Mouse (Mus musculus) kidney, postnatal 10 days (tissue): ENCODE results near the gene Ttc8.
"Not testable (repeated sequence)": the region's sequence is repeated elsewhere in the genome, so short reads cannot be mapped to it uniquely, and the experiment has no call there.

ENCODE experiments used
- DNase-seq: peaks from one replicate; pipeline ENCODE4 v3.0.0; 2021; ENCODE audit warnings: mixed read lengths

Gene Ttc8

DNA sequence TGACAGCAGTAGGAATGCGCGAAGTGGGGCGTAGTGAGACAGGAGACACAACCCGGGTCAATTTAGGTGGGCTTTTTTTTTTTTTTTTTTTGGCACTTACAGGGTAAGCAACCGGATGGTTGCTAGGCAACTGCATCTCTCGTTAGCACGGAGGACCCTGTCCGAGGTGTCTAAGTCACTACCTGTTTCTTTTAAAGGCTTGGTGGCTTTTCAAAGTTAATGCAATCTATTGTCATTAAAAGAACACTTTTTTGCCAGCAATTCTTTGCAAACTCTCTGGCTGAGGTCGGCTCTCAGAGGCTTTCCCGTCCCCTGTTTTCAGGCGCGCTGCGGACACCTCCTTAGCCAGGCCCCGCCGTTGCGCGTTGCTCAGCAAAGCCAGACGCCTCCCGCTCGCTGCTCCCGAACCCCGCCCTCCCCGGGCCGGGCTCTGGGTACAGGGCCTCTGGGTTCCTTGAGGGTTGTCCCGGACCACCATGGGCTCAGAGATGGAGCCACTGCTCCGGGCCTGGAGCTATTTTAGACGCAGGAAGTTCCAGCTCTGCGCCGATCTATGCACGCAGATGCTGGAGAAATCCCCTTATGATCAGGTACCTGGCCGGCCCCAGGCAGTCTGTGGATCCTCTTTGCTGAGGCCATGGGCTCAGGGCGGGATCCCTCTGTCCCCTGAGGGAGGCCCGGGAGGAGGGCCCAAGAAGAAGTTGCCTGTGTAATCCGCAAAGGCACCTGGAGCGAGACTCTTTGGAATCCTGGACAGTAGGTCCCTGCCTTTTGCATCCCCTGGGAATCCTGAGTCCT lies at the start of gene Ttc8:
Gene Ttc8, plus strand, starts transcription at position 381 of the 798 bp plus-strand sequence.
- peak; percentile 92 for DNase-seq

DNA sequence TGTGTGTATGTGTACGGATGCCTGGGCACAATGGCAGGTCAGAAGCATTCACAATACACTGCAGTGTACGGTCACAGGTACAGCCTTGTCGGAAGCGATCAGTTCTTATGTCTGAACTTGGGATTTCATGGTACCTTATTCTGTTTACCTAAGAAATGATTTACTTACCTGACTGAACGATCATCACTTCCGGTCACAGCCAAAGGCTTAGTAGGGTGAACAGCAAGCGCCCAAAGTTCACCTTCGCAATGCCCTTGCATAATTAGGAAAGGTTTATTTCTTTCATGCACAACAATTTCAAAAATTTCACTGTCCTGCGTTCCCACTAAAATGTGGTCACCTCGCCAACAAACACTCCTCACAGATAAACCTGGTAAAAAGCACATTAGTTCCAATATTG lies 47.5 kb upstream of the Ttc8 start:
- DNase-seq, result no peak

DNA sequence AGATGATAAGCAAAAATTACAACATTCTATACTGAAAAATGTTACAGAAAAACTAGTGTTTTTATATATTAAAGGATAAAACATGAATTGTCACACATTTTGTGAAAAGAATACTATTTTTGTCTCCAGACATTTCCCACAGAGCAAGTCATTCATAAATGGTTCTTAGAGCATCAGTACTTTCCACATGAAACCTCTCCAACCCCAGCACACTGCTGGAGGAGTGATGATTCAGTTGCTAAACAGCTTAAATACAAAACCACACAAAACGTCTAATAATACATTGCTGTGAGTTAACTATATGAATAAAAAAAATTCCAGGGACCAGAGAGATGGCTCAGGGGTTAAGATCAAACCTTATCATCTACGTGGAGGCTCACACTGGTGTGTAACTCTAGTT lies 45.2 kb upstream of the Ttc8 start:
- no peak for DNase-seq

DNA sequence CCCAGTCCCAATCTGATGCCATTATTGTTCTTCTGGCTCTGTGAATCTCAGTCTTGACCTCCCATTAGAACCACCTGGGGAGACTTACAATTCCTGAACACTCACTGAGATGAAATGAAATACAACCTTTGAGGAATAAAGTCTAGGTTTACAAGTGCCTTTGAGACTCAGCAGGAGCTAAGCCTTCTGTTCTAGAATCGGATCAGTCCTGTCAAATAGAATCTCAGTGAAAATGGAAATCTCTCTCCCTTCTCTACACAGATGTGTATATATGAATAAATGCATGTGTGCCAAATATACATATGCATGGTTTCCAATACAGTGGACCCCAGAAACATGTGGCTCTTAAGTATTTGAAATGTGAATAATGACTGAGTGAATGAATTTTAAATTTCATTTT lies 41.7 kb upstream of the Ttc8 start:
- DNase-seq, result no peak

DNA sequence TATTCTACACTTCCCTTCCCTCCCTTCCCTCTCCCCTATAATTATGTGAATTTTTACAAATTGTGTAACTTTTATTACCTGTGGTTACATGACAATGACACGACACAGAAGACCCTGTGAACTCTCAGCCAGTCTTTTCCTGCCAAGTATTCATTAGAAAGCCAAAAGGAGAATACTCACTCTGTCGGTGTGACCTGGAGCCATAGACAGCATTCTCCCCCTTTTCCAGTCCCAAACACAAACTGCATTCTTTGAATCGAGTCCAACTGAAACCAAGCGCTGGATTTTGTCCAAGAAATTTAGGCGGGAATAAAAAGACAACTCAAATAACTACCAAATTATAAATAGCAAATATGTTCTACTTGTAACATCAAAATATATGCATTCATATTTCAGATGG lies 38.6 kb upstream of the Ttc8 start:
- no peak for DNase-seq

DNA sequence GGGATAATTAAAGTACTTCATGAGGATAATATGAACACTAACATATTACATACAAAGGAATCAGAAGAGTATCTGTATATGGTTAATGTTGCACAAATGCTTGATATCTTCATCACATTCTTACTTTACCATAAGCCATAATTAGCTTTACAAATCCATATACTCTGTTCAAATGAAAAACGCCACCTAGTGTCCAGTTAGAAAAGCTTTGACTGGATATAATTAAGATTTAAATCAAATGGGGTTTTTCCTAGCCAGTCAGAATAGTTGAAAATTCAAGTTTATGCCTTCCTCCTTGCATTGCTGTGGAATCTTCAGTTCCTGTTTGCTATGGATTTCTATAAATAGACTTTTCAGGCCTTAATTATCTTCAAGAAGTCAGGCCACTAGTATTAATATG lies 35.9 kb upstream of the Ttc8 start:
- DNase-seq, result no peak

DNA sequence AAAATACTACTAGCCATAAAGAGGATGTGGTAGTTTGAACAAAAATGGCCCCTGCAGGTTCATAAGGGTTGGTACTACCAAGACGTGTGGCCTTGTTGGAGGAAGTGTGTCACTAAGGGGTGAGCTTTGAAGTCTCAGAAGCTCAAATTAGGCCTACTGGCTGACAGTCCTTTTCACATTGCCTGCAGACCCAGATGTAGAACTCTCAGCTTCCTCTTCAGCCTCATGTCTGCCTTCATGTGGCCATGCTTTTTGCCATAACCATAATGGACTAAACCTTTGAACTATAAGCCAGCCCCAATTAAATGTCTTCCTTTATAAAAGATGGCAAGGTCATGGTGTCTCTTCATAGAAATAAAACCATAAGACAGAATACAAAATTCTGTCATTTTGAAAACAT lies 23.6 kb upstream of the Ttc8 start:
- DNase-seq, result no peak

DNA sequence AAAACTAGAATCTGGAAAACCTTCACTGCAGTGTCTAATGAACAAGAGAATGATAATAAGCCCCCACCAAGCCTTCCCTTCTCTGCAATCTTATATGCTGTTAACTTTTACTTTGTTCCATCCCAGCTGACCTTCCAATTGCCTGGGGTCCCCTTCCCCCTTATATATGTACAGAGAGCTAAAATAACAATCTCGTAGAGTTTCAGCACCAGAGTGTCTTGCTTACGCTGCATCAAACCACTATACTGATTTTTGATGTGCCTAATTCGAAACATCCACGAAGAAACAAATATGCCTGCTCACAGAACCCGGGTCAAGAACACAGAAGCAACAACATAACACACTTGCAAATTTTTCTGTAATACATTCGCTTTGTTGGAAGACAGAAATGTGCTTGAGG lies 20.7 kb upstream of the Ttc8 start:
- DNase-seq, result no peak

DNA sequence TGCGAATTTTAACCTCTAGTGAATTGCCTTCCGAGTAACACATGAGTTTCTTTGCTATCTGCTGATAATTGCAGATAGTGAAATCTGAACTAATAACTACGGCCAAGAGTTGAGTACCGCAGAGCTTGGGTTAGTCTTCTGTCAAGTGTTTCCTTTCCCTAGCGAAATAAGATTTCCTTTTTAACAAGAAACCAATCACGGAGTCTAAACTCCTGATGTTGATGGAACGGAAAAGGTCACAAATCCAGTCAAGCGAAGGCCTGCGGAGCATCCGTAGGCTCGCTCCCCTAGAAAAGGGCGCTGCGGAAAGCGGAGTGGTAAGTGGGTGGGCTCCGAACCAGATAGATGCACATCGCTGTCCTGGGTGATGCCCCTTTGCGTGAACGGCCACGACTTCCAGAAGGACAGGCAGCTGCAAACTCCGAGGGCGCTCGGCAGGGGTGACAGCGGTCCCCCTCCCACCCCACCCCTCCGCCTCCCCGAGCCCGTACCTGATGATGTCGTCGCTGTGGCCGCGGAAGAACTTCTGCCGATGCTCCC lies 20.0 kb upstream of the Ttc8 start:
- peak; percentile 21 for DNase-seq

DNA sequence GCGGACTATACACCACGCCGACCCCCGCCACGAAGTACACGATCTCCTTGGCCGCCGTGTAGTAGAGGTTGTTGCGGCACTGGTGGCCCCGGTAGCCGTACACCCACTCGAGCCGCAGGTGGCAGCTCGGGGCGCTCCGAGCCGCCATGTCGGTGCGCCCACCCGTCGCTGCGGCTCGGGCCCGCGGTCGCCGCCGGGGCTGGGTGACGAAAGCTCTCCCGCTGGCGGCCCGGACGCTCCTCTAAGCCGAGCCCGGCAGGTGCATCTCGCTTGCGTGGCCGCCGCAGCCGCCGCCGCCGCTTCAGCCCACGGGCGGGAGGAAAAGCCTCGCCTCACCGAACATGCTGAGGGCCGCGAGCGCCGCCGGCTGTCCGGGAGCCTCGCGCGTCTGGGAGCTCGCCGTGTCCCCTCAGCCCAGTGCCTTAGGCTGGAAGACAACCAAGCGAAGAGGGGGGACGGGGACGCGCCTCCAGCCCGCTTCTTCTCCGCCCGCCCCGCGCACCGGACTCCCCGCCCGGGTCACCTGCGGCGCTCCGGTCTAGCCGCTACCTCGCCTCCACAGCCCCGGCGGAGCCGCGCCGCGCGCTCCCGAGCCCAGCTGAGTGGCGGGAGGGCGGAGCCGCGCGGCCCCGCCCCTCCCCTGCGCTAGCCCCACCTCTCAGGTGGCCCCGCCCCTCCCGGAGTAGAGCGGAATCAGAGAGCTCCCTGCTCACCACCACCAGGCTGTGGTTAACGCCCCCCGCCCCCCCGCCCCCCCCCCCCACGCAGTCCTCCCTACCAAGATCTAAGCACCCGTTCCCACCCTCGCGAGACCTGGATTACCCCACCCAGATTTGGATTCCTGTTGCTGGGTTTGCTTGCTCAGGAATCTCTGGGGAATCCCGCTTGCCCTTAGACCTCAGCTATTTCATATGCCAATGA lies 19.2 kb upstream of the Ttc8 start, which contains the start of gene Eml5:
Gene Eml5, minus strand, starts transcription at position 604 of the 921 bp plus-strand sequence.
- peak; percentile 90 for DNase-seq

DNA sequence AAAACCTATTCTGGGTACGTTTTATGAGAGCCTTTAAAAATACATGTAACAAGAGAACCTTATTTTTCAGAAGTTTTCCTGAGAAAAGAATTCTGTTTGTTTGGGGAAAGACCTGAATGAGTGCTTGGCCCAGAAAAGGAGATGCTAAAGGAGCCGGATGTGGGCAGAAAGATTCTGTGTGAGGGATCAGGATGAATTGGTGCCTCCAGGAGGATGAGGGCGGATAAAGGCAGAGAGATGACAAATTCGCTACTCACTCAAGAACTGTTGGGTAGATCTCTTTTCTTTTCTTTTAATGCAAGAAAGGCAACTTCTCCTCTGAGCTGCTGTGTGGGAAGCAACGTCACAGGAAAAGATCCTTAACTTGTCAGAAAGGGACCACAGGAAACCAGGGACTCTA lies 14.9 kb upstream of the Ttc8 start:
- no peak for DNase-seq

DNA sequence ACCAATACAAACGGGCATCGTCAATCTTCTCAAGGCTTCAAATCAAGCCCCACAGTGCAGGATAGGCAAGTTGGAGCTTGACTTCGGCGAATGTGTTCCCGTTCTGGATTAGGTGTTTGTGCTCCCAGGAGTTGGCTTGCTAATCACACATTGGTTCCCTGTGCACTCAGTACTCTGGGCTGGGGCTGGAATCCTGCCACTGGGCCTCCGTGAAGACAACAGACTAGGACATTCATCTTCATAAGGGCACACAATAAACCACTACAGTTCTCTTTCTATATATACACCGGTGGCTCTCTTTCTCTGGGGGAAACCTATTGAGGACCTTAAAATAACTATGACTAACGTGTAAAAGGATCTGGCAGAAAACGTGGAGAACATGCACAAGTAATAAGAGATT lies 10.3 kb upstream of the Ttc8 start:
- no peak for DNase-seq

DNA sequence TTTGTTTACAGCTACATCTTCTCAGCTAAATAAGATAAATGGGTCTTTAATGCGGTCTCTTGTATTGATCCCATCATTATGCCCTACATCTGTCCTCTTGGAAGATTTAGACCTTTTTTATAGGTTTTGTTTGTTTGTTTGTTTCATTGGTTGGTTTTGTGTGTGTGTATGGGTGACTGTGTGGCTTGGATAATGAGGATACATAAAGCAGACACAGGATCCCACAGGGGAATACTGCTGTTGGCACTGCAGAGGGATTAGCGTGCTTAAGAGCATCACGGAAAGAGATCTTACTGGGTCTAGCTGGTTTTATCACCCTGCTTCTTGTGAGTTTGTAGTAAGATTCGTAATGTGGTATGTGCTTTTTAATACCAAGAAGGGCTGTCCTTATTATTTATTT lies 10.8 kb downstream of the Ttc8 start:
- DNase-seq, result no peak

DNA sequence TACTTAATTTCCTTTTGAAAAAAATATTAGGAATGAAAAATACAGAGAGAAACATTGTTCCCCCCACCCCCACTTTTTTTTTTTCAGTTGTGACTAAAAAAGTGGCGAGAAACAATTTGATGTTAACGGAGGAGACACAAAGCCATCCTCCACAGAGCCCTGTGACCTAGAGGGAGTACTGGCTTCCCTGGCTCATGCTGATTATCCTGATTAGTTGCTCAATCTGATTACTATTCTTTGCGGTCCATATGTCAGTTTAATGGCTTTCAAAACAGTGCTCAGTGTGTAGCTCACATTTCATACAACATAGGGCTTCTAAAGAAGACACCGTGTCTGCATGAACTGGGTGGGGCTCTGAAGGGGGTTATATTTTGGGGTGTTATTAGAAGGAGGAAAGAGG lies 12.1 kb downstream of the Ttc8 start:
- DNase-seq, result no peak

DNA sequence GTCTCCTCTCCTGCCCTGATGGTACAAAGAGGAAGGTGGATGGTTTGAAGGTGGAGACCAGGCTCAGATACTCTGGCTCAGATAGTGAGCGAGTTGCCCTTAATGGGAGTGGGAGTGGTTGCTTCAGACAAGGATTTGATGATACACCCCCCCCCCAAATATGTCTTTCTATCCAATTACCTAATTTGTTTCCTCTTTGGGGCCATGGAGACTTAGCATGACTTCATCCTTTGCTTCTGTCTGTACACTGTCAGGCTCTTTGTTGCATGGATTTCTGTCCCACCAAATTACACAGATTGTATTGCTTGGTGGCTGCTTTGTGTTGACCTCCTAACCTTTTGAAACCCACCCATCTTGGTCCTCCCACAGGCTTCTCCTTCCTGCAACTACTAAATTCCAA lies 12.5 kb downstream of the Ttc8 start:
- DNase-seq, result no peak

DNA sequence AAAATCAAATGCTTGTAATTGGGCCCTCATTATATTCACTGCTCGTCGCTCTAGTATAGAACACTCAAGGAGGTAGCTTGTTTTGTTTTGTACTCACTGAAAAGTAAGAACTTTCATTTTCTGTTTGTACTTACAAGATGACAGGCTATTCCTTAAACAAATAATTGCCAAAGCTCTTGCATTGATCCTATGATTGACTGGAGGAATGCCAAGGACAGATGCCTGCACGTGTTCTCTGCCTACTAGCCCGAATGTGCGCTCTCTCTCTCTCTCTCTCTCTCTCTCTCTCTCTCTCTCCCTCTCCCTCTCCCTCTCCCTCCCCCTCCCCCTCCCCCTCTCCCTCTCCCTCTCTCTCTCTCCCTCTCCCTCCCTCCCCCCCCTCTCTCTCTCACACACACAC lies 30.9 kb downstream of the Ttc8 start:
- DNase-seq, result not testable (repeated sequence)

DNA sequence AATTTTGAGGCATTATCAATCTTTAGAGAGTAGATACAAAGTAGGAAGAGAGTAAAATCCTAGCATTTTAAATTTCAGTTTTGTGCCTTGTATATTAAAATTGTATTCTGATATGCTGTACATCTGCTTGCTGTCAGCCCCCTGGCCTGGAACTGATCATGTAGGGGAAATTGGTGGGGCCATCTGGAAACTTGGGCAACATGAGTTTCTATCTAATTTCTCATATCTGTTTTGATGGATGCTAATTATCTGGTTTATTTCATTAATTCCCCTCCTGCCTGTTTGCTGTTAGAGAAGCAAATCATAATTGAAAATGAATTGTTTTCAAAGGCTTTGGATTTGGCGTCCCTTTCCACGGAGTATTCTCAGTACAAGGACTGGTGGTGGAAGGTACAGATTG lies 36.6 kb downstream of the Ttc8 start:
- no peak for DNase-seq

DNA sequence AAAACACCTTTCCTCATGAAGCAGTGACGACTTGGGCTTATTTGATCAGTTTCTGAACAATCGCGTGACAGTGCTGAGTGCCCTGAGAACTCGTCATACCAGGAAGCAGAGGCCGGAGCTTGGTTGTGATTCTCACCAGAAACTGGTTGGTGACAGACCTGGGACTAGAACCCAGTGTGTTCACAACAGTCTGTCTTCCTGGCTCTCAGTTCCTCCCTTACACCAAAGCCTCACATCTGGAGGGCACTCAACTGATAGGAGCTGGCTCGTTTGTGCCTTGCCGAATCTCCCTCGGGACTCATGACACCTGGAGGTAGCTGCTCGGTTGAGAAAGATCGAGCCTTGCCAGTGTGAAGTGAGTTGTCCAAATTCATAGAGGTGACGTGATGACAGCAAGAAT lies 37.1 kb downstream of the Ttc8 start:
- no peak for DNase-seq

DNA sequence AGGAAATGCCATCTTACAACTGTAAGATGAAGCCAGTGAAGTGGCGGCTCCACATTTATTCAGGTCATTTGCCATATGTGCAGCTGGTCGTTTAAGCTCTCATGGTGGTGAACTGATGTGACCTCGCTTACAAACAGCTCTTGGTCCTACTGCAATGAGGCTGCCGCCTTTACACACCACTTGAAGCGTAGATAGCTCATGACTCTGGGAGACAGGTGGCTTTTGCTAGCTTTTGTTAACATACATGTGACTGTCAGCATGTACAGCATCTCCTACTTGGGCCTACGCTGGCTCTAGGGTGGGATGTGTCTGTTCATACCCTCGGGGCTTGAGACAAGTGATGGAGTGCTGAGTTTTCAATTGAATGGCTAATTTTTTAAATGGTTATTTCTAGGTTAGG lies 40.6 kb downstream of the Ttc8 start:
- no peak for DNase-seq

DNA sequence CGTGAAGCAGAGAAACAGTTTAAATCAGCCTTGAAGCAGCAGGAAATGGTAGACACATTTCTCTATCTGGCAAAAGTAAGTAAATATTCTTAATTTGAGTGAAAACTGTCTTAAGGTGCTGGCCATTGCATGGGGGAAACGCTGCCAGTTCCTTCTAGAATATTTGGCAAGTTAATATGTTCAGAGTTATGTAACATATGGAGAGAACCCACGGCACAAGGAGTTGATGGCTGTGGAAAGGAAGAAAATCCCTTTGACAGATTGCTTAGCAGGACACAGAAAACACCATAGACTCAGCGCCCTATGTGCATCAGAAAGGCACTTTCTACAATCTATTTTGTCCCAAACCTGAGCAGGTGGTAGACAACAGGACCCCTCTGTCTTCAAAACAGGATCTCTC lies 41.0 kb downstream of the Ttc8 start:
- DNase-seq, result no peak

DNA sequence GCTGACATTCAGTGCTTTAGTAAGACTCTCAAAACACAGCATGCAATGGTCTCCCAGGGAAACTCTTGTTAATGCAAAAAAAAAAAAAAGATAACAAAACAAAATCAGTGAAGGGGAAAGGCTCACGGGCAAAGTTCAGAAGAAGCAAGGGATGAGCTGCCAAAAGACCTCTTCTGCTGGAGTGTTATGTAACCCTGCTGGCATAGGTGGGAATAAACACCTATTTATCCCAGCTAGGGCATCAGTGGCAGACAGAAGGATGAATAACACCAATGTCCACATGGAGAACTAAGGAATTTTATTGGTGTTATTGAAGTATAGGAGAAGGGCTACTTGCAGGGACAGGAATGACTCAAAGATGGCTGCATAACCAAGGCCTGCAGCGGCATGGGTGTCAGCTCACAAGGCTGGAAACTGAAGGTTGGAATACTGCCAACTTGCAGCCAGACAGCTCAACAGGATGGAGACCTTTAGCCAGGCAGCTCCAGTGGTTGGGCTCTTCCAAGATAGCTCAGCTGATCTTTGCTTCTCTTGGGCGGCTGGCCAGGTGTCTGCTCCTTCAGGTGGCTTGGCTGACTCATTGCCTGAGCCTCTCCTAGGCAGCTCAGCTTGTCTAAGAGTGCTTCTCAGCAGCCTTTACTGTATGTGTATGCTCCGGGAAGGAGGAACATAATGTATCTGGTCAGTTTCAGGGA lies 45.2 kb downstream of the Ttc8 start:
- peak; percentile 77 for DNase-seq

DNA sequence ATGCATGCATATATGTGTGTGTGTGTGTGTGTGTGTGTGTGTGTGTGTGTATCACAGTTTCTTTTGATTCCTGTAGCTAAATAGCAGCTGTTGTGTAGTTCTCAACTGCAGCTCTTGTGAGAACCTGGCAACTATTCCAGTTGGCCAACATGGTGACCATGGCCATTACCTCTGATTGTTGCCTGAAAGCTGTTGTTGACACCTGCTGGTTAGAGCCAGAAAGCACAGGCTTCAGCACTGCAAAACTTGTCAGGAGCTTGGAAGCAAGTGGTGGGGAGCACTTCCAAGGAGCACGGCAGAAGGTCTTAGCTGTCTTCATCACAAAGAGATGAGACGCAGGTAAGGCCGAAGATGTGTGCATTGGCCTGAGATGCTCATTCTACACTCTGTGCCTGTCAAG lies 51.9 kb downstream of the Ttc8 start:
- no peak for DNase-seq

DNA sequence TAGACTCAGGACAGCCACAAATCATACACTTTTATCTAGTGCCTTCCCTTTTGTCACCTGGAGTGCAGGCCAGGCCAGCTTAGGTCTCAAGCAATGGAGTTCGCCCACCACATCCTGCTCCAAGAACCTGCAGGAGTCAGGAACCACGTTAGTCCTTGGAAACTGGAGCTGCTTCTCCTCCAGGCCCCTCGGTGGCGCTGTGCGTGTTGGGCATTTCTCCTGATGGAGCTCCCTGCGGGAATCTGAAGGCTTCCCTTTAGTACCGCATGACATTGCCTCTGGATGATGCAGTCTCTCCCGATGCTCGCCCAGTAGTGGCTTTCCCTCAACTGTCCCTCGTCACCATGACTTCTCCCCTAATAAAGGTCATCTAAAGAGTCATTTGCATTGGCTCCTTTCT lies 53.1 kb downstream of the Ttc8 start:
- no peak for DNase-seq
